Mouse (Mus musculus) cerebellum, adult 9-11 months (tissue): ENCODE results near the gene Kbtbd12.

ENCODE experiments used
- DNase-seq: peaks from one replicate; pipeline ENCODE4 v3.0.0; 2022

Gene Kbtbd12

GRCm38 (mm10) chr6:88545397-88545790 lies 92.4 kb downstream of the Kbtbd12 start:
- DNase-seq, result no peak

GRCm38 (mm10) chr6:88544644-88545396 lies 92.9 kb downstream of the Kbtbd12 start:
- DNase-seq, result no peak

- DNase-seq, result no peak
Measured at GRCm38 (mm10) chr6:88544241-88544640, 93.5 kb downstream of the Kbtbd12 start.

GRCm38 (mm10) chr6:88540093-88540755 lies 97.5 kb downstream of the Kbtbd12 start:
- no peak for DNase-seq

GRCm38 (mm10) chr6:88530306-88530705 lies 107.4 kb downstream of the Kbtbd12 start:
- DNase-seq, result no peak

GRCm38 (mm10) chr6:88524056-88524455 lies 113.7 kb downstream of the Kbtbd12 start:
- no peak for DNase-seq

GRCm38 (mm10) chr6:88523451-88523850 lies 114.3 kb downstream of the Kbtbd12 start:
- no peak for DNase-seq

GRCm38 (mm10) chr6:88523043-88523442 lies 114.7 kb downstream of the Kbtbd12 start:
- no peak for DNase-seq

GRCm38 (mm10) chr6:88522606-88523005 lies 115.1 kb downstream of the Kbtbd12 start:
- no peak for DNase-seq

GRCm38 (mm10) chr6:88521821-88522220 lies 115.9 kb downstream of the Kbtbd12 start:
- no peak for DNase-seq

GRCm38 (mm10) chr6:88518404-88519263 lies 119.1 kb downstream of the Kbtbd12 start, which contains the start of gene Sec61a1:
Gene Sec61a1 (minus strand): TSS chr6:88518905.
- peak; percentile 96 for DNase-seq

- DNase-seq, result no peak
Measured at GRCm38 (mm10) chr6:88517701-88518403, 119.9 kb downstream of the Kbtbd12 start.

GRCm38 (mm10) chr6:88516667-88517066 lies 121.1 kb downstream of the Kbtbd12 start:
- DNase-seq, result no peak

- DNase-seq, result no peak
Measured at GRCm38 (mm10) chr6:88515971-88516370, 121.8 kb downstream of the Kbtbd12 start.

GRCm38 (mm10) chr6:88514546-88514945 lies 123.2 kb downstream of the Kbtbd12 start:
- no peak for DNase-seq

GRCm38 (mm10) chr6:88513984-88514383 lies 123.8 kb downstream of the Kbtbd12 start:
- no peak for DNase-seq

GRCm38 (mm10) chr6:88503044-88503443 lies 134.7 kb downstream of the Kbtbd12 start:
- DNase-seq, result peak; percentile 11

- DNase-seq, result peak; percentile 12
Measured at GRCm38 (mm10) chr6:88502030-88502970, 135.4 kb downstream of the Kbtbd12 start.

GRCm38 (mm10) chr6:88500405-88500767 lies 137.4 kb downstream of the Kbtbd12 start:
- DNase-seq, result no peak

GRCm38 (mm10) chr6:88499481-88500404 lies 138.0 kb downstream of the Kbtbd12 start:
- peak; percentile 83 for DNase-seq
